Mouse (Mus musculus): ENCODE measurements at regions not wholly inside any gene's neighbourhood (a gene's known extent, or its start where the extent isn't known, plus 50 kb on each side); places are given as distances from the start of the nearest gene placed in this dataset.

- Histone ChIP-seq H3K9me3 (ENCODE audit: control insufficient read depth, low read length) (no peaks in the 10 kb centered on the region), H3K4me3 (ENCODE audit: low read depth, low read length) (no peak overlapping the region), H3K4me2 (ENCODE audit: low read depth, low read length, severe bottlenecking) (no peak overlapping the region), H3K27me3 (ENCODE audit: control insufficient read depth, insufficient read depth, low read length) (no peaks in the 10 kb centered on the region), H3K9ac (ENCODE audit: low read length) (no peak overlapping the region), H3K27ac (ENCODE audit: low read depth, low read length) (no peak overlapping the region), H3K36me3 (ENCODE audit: control insufficient read depth, insufficient read depth, low read length) (no peaks in the 10 kb centered on the region), H3K4me1 (replicated peaks; ENCODE audit: control insufficient read depth, insufficient read depth, low read length) (no peaks in the 10 kb centered on the region)
- 50% methylated on average over 14 of the region's 14 CpGs for WGBS
- ATAC-seq (replicated peaks; ENCODE audit: low FRiP score) (no peak), DNase-seq (ENCODE audit: low spot score) (no peak)
Observed at GRCm38 (mm10) chr14:72887470-72888071, 161.3 kb downstream of the Cysltr2 start.

GRCm38 (mm10) chr14:72886935-72887369, 162.0 kb downstream of the Cysltr2 start:
- 85% methylated on average over 12 of the region's 12 CpGs for WGBS
- no peaks in the 10 kb centered on the region for H3K36me3 ChIP-seq (ENCODE audit: control insufficient read depth, insufficient read depth, low read length)
- no peak overlapping the region for H3K4me2 ChIP-seq (ENCODE audit: low read depth, low read length, severe bottlenecking)
- H3K27me3 ChIP-seq (ENCODE audit: control insufficient read depth, insufficient read depth, low read length), result no peaks in the 10 kb centered on the region
- no peak overlapping the region for H3K4me3 ChIP-seq (ENCODE audit: low read depth, low read length)
- no peaks in the 10 kb centered on the region for H3K9me3 ChIP-seq (ENCODE audit: control insufficient read depth, low read length)
- H3K27ac ChIP-seq (ENCODE audit: low read depth, low read length), result no peak overlapping the region
- H3K9ac ChIP-seq (ENCODE audit: low read length), result no peak overlapping the region
- ATAC-seq (replicated peaks; ENCODE audit: low FRiP score) (no peak), DNase-seq (ENCODE audit: low spot score) (no peak)
- no peaks in the 10 kb centered on the region for H3K4me1 ChIP-seq (replicated peaks; ENCODE audit: control insufficient read depth, insufficient read depth, low read length)

GRCm38 (mm10) chr14:72885824-72886223, 163.1 kb downstream of the Cysltr2 start:
- DNase-seq (ENCODE audit: low spot score), result no peak
- Histone ChIP-seq H3K4me1 (replicated peaks; ENCODE audit: control insufficient read depth, insufficient read depth, low read length) (no peaks in the 10 kb centered on the region), H3K9me3 (ENCODE audit: control insufficient read depth, low read length) (no peaks in the 10 kb centered on the region), H3K9ac (ENCODE audit: low read length) (no peak overlapping the region), H3K36me3 (ENCODE audit: control insufficient read depth, insufficient read depth, low read length) (no peaks in the 10 kb centered on the region), H3K4me2 (ENCODE audit: low read depth, low read length, severe bottlenecking) (no peak overlapping the region), H3K27ac (ENCODE audit: low read depth, low read length) (no peak overlapping the region), H3K27me3 (ENCODE audit: control insufficient read depth, insufficient read depth, low read length) (no peaks in the 10 kb centered on the region), H3K4me3 (ENCODE audit: low read depth, low read length) (no peak overlapping the region)
- ATAC-seq (replicated peaks; ENCODE audit: low FRiP score), result no peak
- WGBS, result 87% methylated on average over 4 of the region's 4 CpGs

GRCm38 (mm10) chr14:72884561-72884960, 164.4 kb downstream of the Cysltr2 start:
- H3K27ac ChIP-seq (ENCODE audit: low read depth, low read length), result no peak overlapping the region
- no peak overlapping the region for H3K4me2 ChIP-seq (ENCODE audit: low read depth, low read length, severe bottlenecking)
- no peaks in the 10 kb centered on the region for H3K27me3 ChIP-seq (ENCODE audit: control insufficient read depth, insufficient read depth, low read length)
- H3K4me3 ChIP-seq (ENCODE audit: low read depth, low read length), result no peak overlapping the region
- H3K4me1 ChIP-seq (replicated peaks; ENCODE audit: control insufficient read depth, insufficient read depth, low read length), result no peaks in the 10 kb centered on the region
- no peak overlapping the region for H3K9ac ChIP-seq (ENCODE audit: low read length)
- ATAC-seq (replicated peaks; ENCODE audit: low FRiP score) (no peak), DNase-seq (ENCODE audit: low spot score) (no peak)
- H3K9me3 ChIP-seq (ENCODE audit: control insufficient read depth, low read length), result no peaks in the 10 kb centered on the region
- no peaks in the 10 kb centered on the region for H3K36me3 ChIP-seq (ENCODE audit: control insufficient read depth, insufficient read depth, low read length)
- WGBS, result 92% methylated on average over 4 of the region's 4 CpGs

GRCm38 (mm10) chr14:72877132-72877531, 167.3 kb upstream of the Fndc3a start:
- ATAC-seq (replicated peaks; ENCODE audit: low FRiP score) (no peak), DNase-seq (ENCODE audit: low spot score) (no peak)
- no peak overlapping the region for H3K4me2 ChIP-seq (ENCODE audit: low read depth, low read length, severe bottlenecking)
- H3K4me3 ChIP-seq (ENCODE audit: low read depth, low read length), result no peak overlapping the region
- H3K4me1 ChIP-seq (replicated peaks; ENCODE audit: control insufficient read depth, insufficient read depth, low read length), result no peaks in the 10 kb centered on the region
- H3K36me3 ChIP-seq (ENCODE audit: control insufficient read depth, insufficient read depth, low read length), result no peaks in the 10 kb centered on the region
- H3K27ac ChIP-seq (ENCODE audit: low read depth, low read length), result no peak overlapping the region
- no peaks in the 10 kb centered on the region for H3K9me3 ChIP-seq (ENCODE audit: control insufficient read depth, low read length)
- H3K9ac ChIP-seq (ENCODE audit: low read length), result no peak overlapping the region
- no peaks in the 10 kb centered on the region for H3K27me3 ChIP-seq (ENCODE audit: control insufficient read depth, insufficient read depth, low read length)

- Histone ChIP-seq H3K27ac (ENCODE audit: low read depth, low read length) (no peak overlapping the region), H3K4me2 (ENCODE audit: low read depth, low read length, severe bottlenecking) (no peak overlapping the region), H3K9ac (ENCODE audit: low read length) (no peak overlapping the region), H3K4me3 (ENCODE audit: low read depth, low read length) (no peak overlapping the region), H3K9me3 (ENCODE audit: control insufficient read depth, low read length) (no peaks in the 10 kb centered on the region), H3K36me3 (ENCODE audit: control insufficient read depth, insufficient read depth, low read length) (no peaks in the 10 kb centered on the region), H3K4me1 (replicated peaks; ENCODE audit: control insufficient read depth, insufficient read depth, low read length) (no peaks in the 10 kb centered on the region), H3K27me3 (ENCODE audit: control insufficient read depth, insufficient read depth, low read length) (no peaks in the 10 kb centered on the region)
- DNase-seq (ENCODE audit: low spot score) (no peak), ATAC-seq (replicated peaks; ENCODE audit: low FRiP score) (no peak)
- WGBS, result 86% methylated on average over 3 of the region's 3 CpGs
Observed at GRCm38 (mm10) chr14:72873494-72873893, 163.7 kb upstream of the Fndc3a start.

GRCm38 (mm10) chr14:72869188-72869749, 159.5 kb upstream of the Fndc3a start:
- Histone ChIP-seq H3K27ac (ENCODE audit: low read depth, low read length) (no peak overlapping the region), H3K4me2 (ENCODE audit: low read depth, low read length, severe bottlenecking) (no peak overlapping the region), H3K27me3 (ENCODE audit: control insufficient read depth, insufficient read depth, low read length) (no peaks in the 10 kb centered on the region), H3K9ac (ENCODE audit: low read length) (no peak overlapping the region), H3K4me3 (ENCODE audit: low read depth, low read length) (no peak overlapping the region), H3K9me3 (ENCODE audit: control insufficient read depth, low read length) (no peaks in the 10 kb centered on the region), H3K4me1 (replicated peaks; ENCODE audit: control insufficient read depth, insufficient read depth, low read length) (no peaks in the 10 kb centered on the region), H3K36me3 (ENCODE audit: control insufficient read depth, insufficient read depth, low read length) (no peaks in the 10 kb centered on the region)
- DNase-seq (ENCODE audit: low spot score) (peak; percentile 57), ATAC-seq (replicated peaks; ENCODE audit: low FRiP score) (peak; percentile 51; the same call in 1 of the 2 replicates)
- 53% methylated on average over 20 of the region's 20 CpGs for WGBS

- H3K9ac ChIP-seq (ENCODE audit: low read length), result no peak overlapping the region
- H3K27ac ChIP-seq (ENCODE audit: low read depth, low read length), result no peak overlapping the region
- no peaks in the 10 kb centered on the region for H3K36me3 ChIP-seq (ENCODE audit: control insufficient read depth, insufficient read depth, low read length)
- no peak for ATAC-seq (replicated peaks; ENCODE audit: low FRiP score)
- H3K4me2 ChIP-seq (ENCODE audit: low read depth, low read length, severe bottlenecking), result no peak overlapping the region
- no peak for DNase-seq (ENCODE audit: low spot score)
- 89% methylated on average over 2 of the region's 2 CpGs for WGBS
- no peaks in the 10 kb centered on the region for H3K27me3 ChIP-seq (ENCODE audit: control insufficient read depth, insufficient read depth, low read length)
- H3K4me3 ChIP-seq (ENCODE audit: low read depth, low read length), result no peak overlapping the region
- no peaks in the 10 kb centered on the region for H3K4me1 ChIP-seq (replicated peaks; ENCODE audit: control insufficient read depth, insufficient read depth, low read length)
- no peaks in the 10 kb centered on the region for H3K9me3 ChIP-seq (ENCODE audit: control insufficient read depth, low read length)
Observed at GRCm38 (mm10) chr14:72866896-72867295, 157.1 kb upstream of the Fndc3a start.

GRCm38 (mm10) chr14:72865531-72865930, 155.7 kb upstream of the Fndc3a start:
- H3K27ac ChIP-seq (ENCODE audit: low read depth, low read length), result no peak overlapping the region
- H3K27me3 ChIP-seq (ENCODE audit: control insufficient read depth, insufficient read depth, low read length), result no peaks in the 10 kb centered on the region
- no peak overlapping the region for H3K9ac ChIP-seq (ENCODE audit: low read length)
- no peaks in the 10 kb centered on the region for H3K4me1 ChIP-seq (replicated peaks; ENCODE audit: control insufficient read depth, insufficient read depth, low read length)
- H3K4me2 ChIP-seq (ENCODE audit: low read depth, low read length, severe bottlenecking), result no peak overlapping the region
- no peaks in the 10 kb centered on the region for H3K36me3 ChIP-seq (ENCODE audit: control insufficient read depth, insufficient read depth, low read length)
- no peaks in the 10 kb centered on the region for H3K9me3 ChIP-seq (ENCODE audit: control insufficient read depth, low read length)
- ATAC-seq (replicated peaks; ENCODE audit: low FRiP score) (no peak), DNase-seq (ENCODE audit: low spot score) (no peak)
- no peak overlapping the region for H3K4me3 ChIP-seq (ENCODE audit: low read depth, low read length)

All from forebrain, embryonic 11.5 days (tissue).